Mouse (Mus musculus) myocyte (in vitro differentiated cells): Measurements from ENCODE around the gene Wdr47. TPM values are rescaled to one million over a fixed set of nuclear protein-coding genes. Genes with fewer than 3 reads are reported as not detected.

ENCODE experiments used
- H3K27me3 ChIP-seq: one replicate; pipeline ENCODE4 v1.6.1; 2011; ENCODE audit not compliant: control insufficient read depth, insufficient read depth, insufficient read length
- H3K36me3 ChIP-seq: one replicate; pipeline ENCODE4 v1.6.1; 2011; ENCODE audit not compliant: control insufficient read depth, insufficient read depth
- H3K4me2 ChIP-seq: one replicate; pipeline ENCODE4 v1.6.1; 2011; ENCODE audit warnings: low read depth, control low read depth
- H3K4me3 ChIP-seq: one replicate; pipeline ENCODE4 v1.5.1; 2011; ENCODE audit warnings: mild to moderate bottlenecking, control low read depth, moderate library complexity
- H3K79me2 ChIP-seq: one replicate; pipeline ENCODE4 v1.6.1; 2011; ENCODE audit not compliant: control insufficient read depth, insufficient read depth
- H3ac ChIP-seq: one replicate; pipeline ENCODE4 v1.6.1; 2011; ENCODE audit not compliant: control insufficient read depth, insufficient read length
- CEBPB ChIP-seq: IDR thresholded peaks from 2 replicates; pipeline ENCODE4 v1.6.1; 2011; ENCODE audit warnings: mild to moderate bottlenecking, moderate library complexity; ENCODE audit not compliant: poor library complexity, insufficient read depth, severe bottlenecking
- E2F4 ChIP-seq: IDR thresholded peaks from one replicate; pipeline ENCODE4 v1.6.1; 2011; ENCODE audit warnings: mild to moderate bottlenecking, control low read depth, moderate library complexity; ENCODE audit not compliant: insufficient read depth
- MAX ChIP-seq: IDR thresholded peaks from one replicate; pipeline ENCODE4 v1.6.1; 2011; ENCODE audit warnings: low read depth, mild to moderate bottlenecking, control low read depth
- MYOD1 ChIP-seq, 3 experiments: IDR thresholded peaks; one replicate each; pipeline ENCODE4 v1.6.1; 2011; ENCODE audit warnings: control low read depth in 2 of 3, low read depth in 2 of 3, mild to moderate bottlenecking in 2 of 3, moderate library complexity in 1 of 3; ENCODE audit not compliant: insufficient read length in 2 of 3, control insufficient read depth in 1 of 3
- MYOG ChIP-seq, 3 experiments: IDR thresholded peaks; one replicate each; pipeline ENCODE4 v1.6.1; 2011; ENCODE audit warnings: control low read depth in 2 of 3, low read depth in 2 of 3, mild to moderate bottlenecking in 2 of 3; ENCODE audit not compliant: insufficient read length in 2 of 3, control insufficient read depth in 1 of 3, insufficient read depth in 1 of 3
- POLR2A ChIP-seq: IDR thresholded peaks from one replicate; pipeline ENCODE4 v1.6.1; 2011; ENCODE audit warnings: low read depth, mild to moderate bottlenecking, control low read depth, moderate library complexity; ENCODE audit not compliant: insufficient read length
- POLR2AphosphoS2 ChIP-seq: IDR thresholded peaks from one replicate; pipeline ENCODE4 v1.6.1; 2011; ENCODE audit warnings: low read depth, control low read depth; ENCODE audit not compliant: insufficient read length
- REST ChIP-seq: IDR thresholded peaks from one replicate; pipeline ENCODE4 v1.6.1; 2011; ENCODE audit warnings: mild to moderate bottlenecking, control low read depth, moderate library complexity; ENCODE audit not compliant: insufficient read depth, insufficient read length
- SRF ChIP-seq: IDR thresholded peaks from one replicate; pipeline ENCODE4 v1.6.1; 2011; ENCODE audit warnings: low read depth; ENCODE audit not compliant: control insufficient read depth, insufficient read length
- TCF12 ChIP-seq: IDR thresholded peaks from one replicate; pipeline ENCODE4 v1.6.1; 2011; ENCODE audit warnings: mild to moderate bottlenecking, control low read depth; ENCODE audit not compliant: poor library complexity, insufficient read depth, severe bottlenecking
- TCF3 ChIP-seq: IDR thresholded peaks from one replicate; pipeline ENCODE4 v1.6.1; 2011; ENCODE audit warnings: low read depth, control low read depth; ENCODE audit not compliant: insufficient read length
- USF1 ChIP-seq: IDR thresholded peaks from one replicate; pipeline ENCODE4 v1.6.1; 2011; ENCODE audit warnings: low read depth, mild to moderate bottlenecking, control low read depth, moderate library complexity
- polyA plus RNA-seq: library from polyadenylated mRNA; unstranded; fragments of >200 nt; fragmentation: generic; extraction: Trizol; gene quantifications from one replicate; pipeline ENCODE4 v1.2.1, GENCODE M21; 2012; ENCODE audit warnings: missing spikeins

Gene Wdr47
- polyA plus RNA-seq = 5.2 TPM

- Histone ChIP-seq H3K4me3 (peak within 1 kb of the TSS; percentile 69), H3K36me3 (no peaks in the 10 kb centered on the region), H3K4me2 (peak within 1 kb of the TSS; percentile 85), H3K79me2 (no peaks in the 10 kb centered on the region), H3K27me3 (no peaks in the 10 kb centered on the region), H3ac (peak within 1 kb of the TSS; percentile 83)
- TF ChIP-seq TCF3 = no peak
- TF ChIP-seq POLR2A = peak; percentile 84
- TF ChIP-seq USF1 = no peak
- TF ChIP-seq MYOD1 (IDR thresholded peaks at IDR 0.05; ENCODE audit: control insufficient read depth in 1 of 3, insufficient read length in 2 of 3, low read depth in 2 of 3) = peak in 2 of 3 experiments; percentile 94 to 98
- no peak for TF ChIP-seq REST
- TF ChIP-seq POLR2AphosphoS2 = peak; percentile 61
- TF ChIP-seq MAX = no peak
- no peak for TF ChIP-seq SRF
- TF ChIP-seq CEBPB = no peak
- TF ChIP-seq E2F4 = no peak
- TF ChIP-seq TCF12 = no peak
- peak in 1 of 3 experiments; percentile 49 for TF ChIP-seq MYOG (IDR thresholded peaks at IDR 0.05; ENCODE audit: control insufficient read depth in 1 of 3, insufficient read depth in 1 of 3, insufficient read length in 2 of 3, low read depth in 2 of 3)
Measured at GRCm38 (mm10) chr3:108590786-108591529, at the start of gene Wdr47. TSS of gene Wdr47 (plus strand) at chr3:108591279.

DNA sequence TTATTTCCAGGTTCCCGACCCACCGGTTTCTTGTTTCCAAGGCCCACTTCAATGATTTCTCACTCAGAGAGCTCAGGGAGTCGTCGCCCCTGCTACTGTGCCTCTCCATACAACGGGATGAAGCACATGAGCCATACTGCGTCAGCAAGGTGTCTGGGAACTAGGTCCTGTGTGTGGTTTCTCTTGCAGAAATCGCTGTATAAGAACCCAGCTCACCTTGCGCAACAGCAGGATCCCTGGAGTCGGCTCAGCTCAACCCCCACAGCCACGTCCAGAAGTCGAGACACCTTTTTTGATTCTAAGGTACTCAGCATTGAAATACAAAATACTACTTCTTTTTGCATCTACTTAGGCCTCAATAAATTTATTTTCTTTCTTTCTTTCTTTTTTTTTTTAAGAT, 48.8 kb upstream of the Wdr47 start:
- no peak overlapping the region for H3ac ChIP-seq
- no peaks in the 10 kb centered on the region for H3K79me2 ChIP-seq
- no peak overlapping the region for H3K4me3 ChIP-seq
- TF ChIP-seq USF1 = no peak
- no peak for TF ChIP-seq MYOG (IDR thresholded peaks at IDR 0.05; ENCODE audit: control insufficient read depth in 1 of 3, insufficient read depth in 1 of 3, insufficient read length in 2 of 3, low read depth in 2 of 3)
- no peak for TF ChIP-seq POLR2A
- no peak for TF ChIP-seq REST
- TF ChIP-seq MYOD1 (IDR thresholded peaks at IDR 0.05; ENCODE audit: control insufficient read depth in 1 of 3, insufficient read length in 2 of 3, low read depth in 2 of 3) = no peak
- no peak for TF ChIP-seq SRF
- no peak for TF ChIP-seq MAX
- TF ChIP-seq CEBPB = no peak
- TF ChIP-seq POLR2AphosphoS2 = no peak
- H3K27me3 ChIP-seq = peaks cover 27% of the 10 kb centered on the region
- H3K36me3 ChIP-seq = no peaks in the 10 kb centered on the region
- H3K4me2 ChIP-seq = no peak overlapping the region

- H3K4me2 ChIP-seq = peak overlapping the region; percentile 69
- peak overlapping the region; percentile 44 for H3ac ChIP-seq
- TF ChIP-seq POLR2A (no peak), MYOD1 (IDR thresholded peaks at IDR 0.05; ENCODE audit: control insufficient read depth in 1 of 3, insufficient read length in 2 of 3, low read depth in 2 of 3) (no peak)
- peaks cover 15% of the 10 kb centered on the region for H3K36me3 ChIP-seq
- H3K27me3 ChIP-seq = no peaks in the 10 kb centered on the region
- H3K4me3 ChIP-seq = peak overlapping the region; percentile 43
- no peaks in the 10 kb centered on the region for H3K79me2 ChIP-seq
Measured at GRCm38 (mm10) chr3:108554111-108554561, 36.9 kb upstream of the Wdr47 start.

GRCm38 (mm10) chr3:108554587-108555312, 36.3 kb upstream of the Wdr47 start:
- H3K79me2 ChIP-seq = no peaks in the 10 kb centered on the region
- peaks cover 15% of the 10 kb centered on the region for H3K36me3 ChIP-seq
- TF ChIP-seq TCF3 (no peak), POLR2AphosphoS2 (peak; percentile 100), TCF12 (no peak), MYOD1 (IDR thresholded peaks at IDR 0.05; ENCODE audit: control insufficient read depth in 1 of 3, insufficient read length in 2 of 3, low read depth in 2 of 3) (no peak), POLR2A (peak; percentile 100), SRF (peak; percentile 52), CEBPB (no peak), MYOG (IDR thresholded peaks at IDR 0.05; ENCODE audit: control insufficient read depth in 1 of 3, insufficient read depth in 1 of 3, insufficient read length in 2 of 3, low read depth in 2 of 3) (peak in 1 of 3 experiments; percentile 21), USF1 (no peak), E2F4 (no peak), REST (peak; percentile 49), MAX (no peak)
- peak overlapping the region; percentile 43 for H3K4me3 ChIP-seq
- no peaks in the 10 kb centered on the region for H3K27me3 ChIP-seq
- peak overlapping the region; percentile 69 for H3K4me2 ChIP-seq
- H3ac ChIP-seq = peak overlapping the region; percentile 44

DNA sequence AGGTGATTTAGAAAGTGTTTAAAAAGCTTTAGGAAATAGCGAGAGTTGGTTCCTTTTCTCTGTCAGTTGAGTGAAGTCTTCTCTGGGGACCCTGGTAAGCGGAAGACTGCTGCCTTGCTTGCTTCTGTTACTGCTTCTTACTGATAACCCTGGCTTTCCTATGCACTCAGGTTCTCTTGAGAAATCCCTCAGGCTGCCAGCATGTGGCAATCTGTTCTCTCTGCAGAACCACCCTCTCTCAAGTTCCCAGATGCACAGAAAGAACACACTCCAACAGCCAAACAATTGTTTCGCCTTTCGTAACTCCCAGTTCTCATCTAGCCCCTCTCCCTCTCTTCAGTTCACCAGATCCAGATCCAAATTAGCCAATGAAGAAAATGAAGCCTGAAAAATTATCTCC, 33.2 kb upstream of the Wdr47 start:
- Histone ChIP-seq H3K79me2 (peaks cover 13% of the 10 kb centered on the region), H3K4me2 (no peak overlapping the region), H3K27me3 (no peaks in the 10 kb centered on the region), H3K4me3 (no peak overlapping the region), H3K36me3 (peaks cover 15% of the 10 kb centered on the region), H3ac (no peak overlapping the region)
- no peak for TF ChIP-seq CEBPB
- no peak for TF ChIP-seq POLR2A
- no peak for TF ChIP-seq E2F4
- TF ChIP-seq REST = no peak
- TF ChIP-seq TCF3 = no peak
- no peak for TF ChIP-seq MAX
- no peak for TF ChIP-seq MYOD1 (IDR thresholded peaks at IDR 0.05; ENCODE audit: control insufficient read depth in 1 of 3, insufficient read length in 2 of 3, low read depth in 2 of 3)
- TF ChIP-seq POLR2AphosphoS2 = no peak
- no peak for TF ChIP-seq SRF
- TF ChIP-seq USF1 = no peak
- no peak for TF ChIP-seq MYOG (IDR thresholded peaks at IDR 0.05; ENCODE audit: control insufficient read depth in 1 of 3, insufficient read depth in 1 of 3, insufficient read length in 2 of 3, low read depth in 2 of 3)
